Mouse (Mus musculus): ENCODE measurements around the gene Vmn1r121.
"Not testable (repeated sequence)": the region's sequence is repeated elsewhere in the genome, so short reads cannot be mapped to it uniquely, and the experiment has no call there.

Vmn1r121 gene

GRCm38 (mm10) chr7:21098413-21098812, at the start of gene Vmn1r121:
TSS of gene Vmn1r121 (minus strand) at chr7:21098513.
- not testable (repeated sequence) for DNase-seq (ENCODE audit: low spot score in 2 of 2)

GRCm38 (mm10) chr7:21134028-21134427, 35.7 kb upstream of the Vmn1r121 start, which contains the start of gene Vmn1r122:
TSS of gene Vmn1r122 (minus strand) at chr7:21134128.
- not testable (repeated sequence) for DNase-seq (ENCODE audit: low spot score in 2 of 2)

GRCm38 (mm10) chr7:21053684-21054083, 44.6 kb downstream of the Vmn1r121 start, which contains the start of gene Vmn1r120:
TSS of gene Vmn1r120 (minus strand) at chr7:21053784.
- DNase-seq (ENCODE audit: low spot score in 2 of 2), result not testable (repeated sequence)
